Mouse (Mus musculus) forebrain, postnatal 0 days (tissue): ENCODE results near the gene Sox3. TPM values are rescaled to one million over a fixed set of nuclear protein-coding genes. Genes with fewer than 3 reads are reported as not detected.

ENCODE experiments used
- ATAC-seq: fragments of 200-750 bp; cut with Nextera tagmentation; 2 replicates; pipeline ENCODE4 v1.8.0; 2017; ENCODE audit warnings: mild to moderate bottlenecking, moderate library complexity
- DNase-seq: peaks from one replicate; pipeline ENCODE4 v3.0.0-alpha.2; 2015
- H3K27ac ChIP-seq: fragments of 300-500 bp; sonication (generic); 2 replicates; pipeline ENCODE4 v1.5.1; 2014; ENCODE audit warnings: low read depth, mild to moderate bottlenecking, antibody characterized with exemption, low read length, moderate library complexity, mixed read lengths
- H3K27me3 ChIP-seq: fragments of 300-500 bp; sonication (generic); 2 replicates; pipeline ENCODE4 v1.6.1; 2014; ENCODE audit warnings: mild to moderate bottlenecking, low read length, mixed read lengths; ENCODE audit not compliant: insufficient read depth
- H3K36me3 ChIP-seq: fragments of 300-500 bp; sonication (generic); 2 replicates; pipeline ENCODE4 v1.6.1; 2014; ENCODE audit warnings: mild to moderate bottlenecking, moderate library complexity; ENCODE audit not compliant: insufficient read depth
- H3K4me1 ChIP-seq: fragments of 300-500 bp; sonication (generic); 2 replicates; pipeline ENCODE4 v1.6.1; 2014; ENCODE audit warnings: antibody characterized with exemption; ENCODE audit not compliant: insufficient read depth
- H3K4me2 ChIP-seq: fragments of 300-500 bp; sonication (generic); 2 replicates; pipeline ENCODE4 v1.6.1; 2014; ENCODE audit warnings: low read depth, mild to moderate bottlenecking, moderate library complexity
- H3K4me3 ChIP-seq: fragments of 300-500 bp; sonication (generic); 2 replicates; pipeline ENCODE4 v1.5.1; 2014; ENCODE audit warnings: low read depth, low read length, mixed read lengths
- H3K9ac ChIP-seq: fragments of 300-500 bp; sonication (generic); 2 replicates; pipeline ENCODE4 v1.6.1; 2014; ENCODE audit warnings: mild to moderate bottlenecking
- H3K9me3 ChIP-seq: fragments of 300-500 bp; sonication (generic); 2 replicates; pipeline ENCODE4 v1.6.1; 2016; ENCODE audit warnings: low read length
- CTCF ChIP-seq: sonication (generic); IDR thresholded peaks from 2 replicates; pipeline ENCODE4 v1.5.1; 2016; ENCODE audit warnings: antibody characterized with exemption, control low read depth, low read depth
- WGBS: fragments of 180-500 bp; shearing (Covaris S2); extraction: QIAGEN DNeasy Blood & Tissue Kit; methylation state at CpG from one replicate; pipeline ENCODE4 v1.1.7; 2014; 5-methylcytosine and 5-hydroxymethylcytosine counted together
- polyA plus RNA-seq: library from polyadenylated mRNA; unstranded; fragments of >200 nt; fragmentation: Nextera tagmentation; extraction: Ambion mirVana; gene quantifications from 2 replicates; pipeline ENCODE4 v1.2.1, GENCODE M21; 2015
- total RNA-seq: library from RNA; depleted of rRNA; stranded (reverse); fragments of >200 nt; gene quantifications from 2 replicates; pipeline ENCODE4 v1.2.3, GENCODE M21; 2014

The Sox3 gene
- total and polyA plus RNA-seq, 2 experiments from 2014 or later: 2.4 to 2.7 TPM

- Histone ChIP-seq H3K9me3 (no peaks in the 10 kb centered on the region), H3K9ac (no peak overlapping the region), H3K36me3 (no peaks in the 10 kb centered on the region), H3K4me1 (no peaks in the 10 kb centered on the region), H3K4me2 (peak overlapping the region; percentile 64), H3K4me3 (peak overlapping the region; percentile 48), H3K27ac (no peak overlapping the region), H3K27me3 (no peaks in the 10 kb centered on the region)
- WGBS: 32% methylated on average over 53 of the region's 59 CpGs
- no peak for DNase-seq
- no peak for ATAC-seq
- TF ChIP-seq CTCF: no peak
These were observed 702 bp upstream of the Sox3 start for GRCm38 (mm10) chrX:60893720-60894543.

GRCm38 (mm10) chrX:60892098-60892800 lies 981 bp downstream of the Sox3 start:
- DNase-seq (peak; percentile 57), ATAC-seq (peak; percentile 81)
- Histone ChIP-seq H3K4me1 (no peaks in the 10 kb centered on the region), H3K4me3 (peak overlapping the region; percentile 48), H3K4me2 (peak overlapping the region; percentile 64), H3K27ac (no peak overlapping the region), H3K9me3 (no peaks in the 10 kb centered on the region), H3K27me3 (no peaks in the 10 kb centered on the region), H3K9ac (peak overlapping the region; percentile 41), H3K36me3 (no peaks in the 10 kb centered on the region)
- WGBS: 38% methylated on average over 61 of the region's 102 CpGs
- no peak; the same call in 1 of the 2 replicates for TF ChIP-seq CTCF

GRCm38 (mm10) chrX:60891329-60892095 lies 1.7 kb downstream of the Sox3 start:
- DNase-seq: no peak
- TF ChIP-seq CTCF: no peak
- no peaks in the 10 kb centered on the region for H3K27me3 ChIP-seq
- no peak overlapping the region for H3K27ac ChIP-seq
- ATAC-seq: no peak
- H3K9me3 ChIP-seq: no peaks in the 10 kb centered on the region
- peak overlapping the region; percentile 41; the same call in 1 of the 2 replicates for H3K9ac ChIP-seq
- no peaks in the 10 kb centered on the region for H3K4me1 ChIP-seq
- no peaks in the 10 kb centered on the region for H3K36me3 ChIP-seq
- 24% methylated on average over 43 of the region's 43 CpGs for WGBS
- peak overlapping the region; percentile 64 for H3K4me2 ChIP-seq
- peak overlapping the region; percentile 48 for H3K4me3 ChIP-seq

- Histone ChIP-seq H3K4me1 (no peaks in the 10 kb centered on the region), H3K4me2 (peak overlapping the region; percentile 64), H3K27me3 (no peaks in the 10 kb centered on the region), H3K9ac (no peak overlapping the region), H3K4me3 (peak overlapping the region; percentile 48; the same call in 1 of the 2 replicates), H3K9me3 (no peaks in the 10 kb centered on the region), H3K36me3 (no peaks in the 10 kb centered on the region), H3K27ac (no peak overlapping the region)
- TF ChIP-seq CTCF: no peak
- no peak for ATAC-seq
- no peak for DNase-seq
- WGBS: 21% methylated on average over 18 of the region's 18 CpGs
These were observed 2.6 kb downstream of the Sox3 start for GRCm38 (mm10) chrX:60890651-60891050.

GRCm38 (mm10) chrX:60889956-60890485 lies 3.2 kb downstream of the Sox3 start:
- no peaks in the 10 kb centered on the region for H3K4me1 ChIP-seq
- H3K4me2 ChIP-seq: no peak overlapping the region
- H3K4me3 ChIP-seq: no peak overlapping the region
- H3K36me3 ChIP-seq: no peaks in the 10 kb centered on the region
- H3K27ac ChIP-seq: no peak overlapping the region
- TF ChIP-seq CTCF: no peak
- no peak for DNase-seq
- H3K27me3 ChIP-seq: no peaks in the 10 kb centered on the region
- no peaks in the 10 kb centered on the region for H3K9me3 ChIP-seq
- ATAC-seq: no peak
- 20% methylated on average over 17 of the region's 17 CpGs for WGBS
- H3K9ac ChIP-seq: no peak overlapping the region
